Mouse (Mus musculus) MEL (cell line): ENCODE data around the gene Mre11a. TPM values are rescaled to one million over a fixed set of nuclear protein-coding genes. Genes with fewer than 3 reads are reported as not detected.

ENCODE experiments used
- DNase-seq: peaks from one replicate; pipeline ENCODE4 v3.0.0; 2011; ENCODE audit warnings: low read depth, low spot score
- H3K27ac ChIP-seq: 2 replicates; pipeline ENCODE4 v1.5.1; 2012; ENCODE audit warnings: low read depth, mild to moderate bottlenecking, control low read depth, low read length, moderate library complexity; ENCODE audit not compliant: control insufficient read depth
- H3K27me3 ChIP-seq, 2 experiments: fragments of 150-350 bp in 1 of 2; sonication (generic) in 1 of 2; 2 replicates each; pipeline ENCODE4 v1.6.1; 2012; ENCODE audit warnings: low read length in 2 of 2, mild to moderate bottlenecking in 2 of 2, improper control_type of control experiment in 1 of 2, moderate library complexity in 1 of 2; ENCODE audit not compliant: insufficient read depth in 2 of 2, control insufficient read depth in 1 of 2
- H3K36me3 ChIP-seq, 2 experiments: 2 replicates each; pipeline ENCODE4 v1.6.1; 2012 to 2014; ENCODE audit warnings: low read length in 2 of 2, improper control_type of control experiment in 1 of 2, inconsistent platforms in 1 of 2, mild to moderate bottlenecking in 1 of 2; ENCODE audit not compliant: insufficient read depth in 2 of 2, control insufficient read depth in 1 of 2
- H3K4me1 ChIP-seq, 2 experiments: fragments of 150-350 bp in 1 of 2; sonication (generic) in 1 of 2; 2 replicates each; pipeline ENCODE4 v1.6.1; 2012; ENCODE audit warnings: low read length in 2 of 2, improper control_type of control experiment in 1 of 2, mild to moderate bottlenecking in 1 of 2; ENCODE audit not compliant: insufficient read depth in 2 of 2, control insufficient read depth in 1 of 2
- H3K4me3 ChIP-seq, 2 experiments: fragments of 150-350 bp in 1 of 2; sonication (generic) in 1 of 2; 2 replicates each; pipeline ENCODE4 v1.5.1; 2012; ENCODE audit warnings: low read depth in 2 of 2, low read length in 2 of 2, mild to moderate bottlenecking in 2 of 2, moderate library complexity in 2 of 2, control low read depth in 1 of 2, improper control_type of control experiment in 1 of 2; ENCODE audit not compliant: control insufficient read depth in 1 of 2, insufficient read depth in 1 of 2
- H3K79me2 ChIP-seq: 2 replicates; pipeline ENCODE4 v1.6.1; 2012; ENCODE audit warnings: mild to moderate bottlenecking, low read length, moderate library complexity; ENCODE audit not compliant: control insufficient read depth, poor library complexity, insufficient read depth
- H3K9ac ChIP-seq: 2 replicates; pipeline ENCODE4 v1.6.1; 2012; ENCODE audit warnings: low read depth, mild to moderate bottlenecking, control low read depth, low read length, moderate library complexity; ENCODE audit not compliant: control insufficient read depth, poor library complexity, severe bottlenecking
- H3K9me3 ChIP-seq: fragments of 150-350 bp; sonication (generic); replicated peaks from 2 replicates; pipeline ENCODE4 v1.6.1; 2012; ENCODE audit warnings: mild to moderate bottlenecking, low read length, improper control_type of control experiment, moderate library complexity; ENCODE audit not compliant: insufficient read depth
- CHD1 ChIP-seq: IDR thresholded peaks from 2 replicates; pipeline ENCODE4 v1.6.1; 2012; ENCODE audit warnings: low read depth, mild to moderate bottlenecking, inconsistent platforms, low read length, improper control_type of control experiment
- CTCF ChIP-seq, 3 experiments: IDR thresholded peaks in 2 of 3; conservative IDR thresholded peaks in 1 of 3; 2 replicates each; pipeline ENCODE4 v1.5.1; 2011 to 2012; ENCODE audit warnings: low read length in 3 of 3, low read depth in 2 of 3, mild to moderate bottlenecking in 2 of 3, improper control_type of control experiment in 1 of 3, inconsistent platforms in 1 of 3, mixed read lengths in 1 of 3, moderate library complexity in 1 of 3; ENCODE audit not compliant: control insufficient read depth in 1 of 3, insufficient read depth in 1 of 3, poor library complexity in 1 of 3, severe bottlenecking in 1 of 3
- ELF1 ChIP-seq: IDR thresholded peaks from 2 replicates; pipeline ENCODE4 v1.6.1; 2014; ENCODE audit warnings: low read depth, mild to moderate bottlenecking, inconsistent platforms, low read length, improper control_type of control experiment, moderate library complexity
- ETS1 ChIP-seq: IDR thresholded peaks from 2 replicates; pipeline ENCODE4 v1.6.1; 2012; ENCODE audit warnings: low read depth, mild to moderate bottlenecking, inconsistent platforms, low read length, improper control_type of control experiment, moderate library complexity
- GATA1 ChIP-seq: IDR thresholded peaks from 2 replicates; pipeline ENCODE4 v1.6.1; 2011; ENCODE audit warnings: low read depth, low read length, improper control_type of control experiment
- HCFC1 ChIP-seq: IDR thresholded peaks from 2 replicates; pipeline ENCODE4 v1.6.1; 2012; ENCODE audit warnings: low read depth, mild to moderate bottlenecking, inconsistent platforms, low read length, improper control_type of control experiment, moderate library complexity
- KAT2A ChIP-seq: conservative IDR thresholded peaks from 2 replicates; pipeline ENCODE4 v1.6.1; 2012; ENCODE audit warnings: low read depth, low read length, improper control_type of control experiment, inconsistent platforms
- MAFK ChIP-seq: IDR thresholded peaks from 2 replicates; pipeline ENCODE4 v1.6.1; 2011; ENCODE audit warnings: low read depth, mild to moderate bottlenecking, low read length, improper control_type of control experiment, borderline replicate concordance
- MAX ChIP-seq: IDR thresholded peaks from 2 replicates; pipeline ENCODE4 v1.6.1; 2011; ENCODE audit warnings: low read length, improper control_type of control experiment
- MEF2A ChIP-seq: IDR thresholded peaks from 2 replicates; pipeline ENCODE4 v1.6.1; 2014; ENCODE audit warnings: low read depth, mild to moderate bottlenecking, inconsistent platforms, low read length, improper control_type of control experiment; ENCODE audit not compliant: poor library complexity, insufficient replicate concordance, severe bottlenecking; ENCODE audit errors: extremely low read depth
- MXI1 ChIP-seq: IDR thresholded peaks from 2 replicates; pipeline ENCODE4 v1.6.1; 2011; ENCODE audit warnings: mild to moderate bottlenecking, low read depth, low read length, improper control_type of control experiment
- MYB ChIP-seq: IDR thresholded peaks from 2 replicates; pipeline ENCODE4 v1.6.1; 2011; ENCODE audit warnings: mild to moderate bottlenecking, low read depth, low read length, improper control_type of control experiment
- MYC ChIP-seq: IDR thresholded peaks from 2 replicates; pipeline ENCODE4 v1.6.1; 2011; ENCODE audit warnings: low read depth, mild to moderate bottlenecking, low read length, improper control_type of control experiment, moderate library complexity
- NELFE ChIP-seq: IDR thresholded peaks from 2 replicates; pipeline ENCODE4 v1.6.1; 2011; ENCODE audit warnings: low read depth, low read length, improper control_type of control experiment
- NRF1 ChIP-seq: IDR thresholded peaks from 2 replicates; pipeline ENCODE4 v1.6.1; 2014; ENCODE audit warnings: low read depth, mild to moderate bottlenecking, inconsistent platforms, low read length, improper control_type of control experiment, moderate library complexity; ENCODE audit not compliant: poor library complexity, insufficient read depth, severe bottlenecking
- POLR2AphosphoS2 ChIP-seq: IDR thresholded peaks from 2 replicates; pipeline ENCODE4 v1.6.1; 2011; ENCODE audit warnings: low read length, improper control_type of control experiment
- RAD21 ChIP-seq: IDR thresholded peaks from 2 replicates; pipeline ENCODE4 v1.6.1; 2011; ENCODE audit warnings: mild to moderate bottlenecking, low read depth, low read length, improper control_type of control experiment
- RCOR1 ChIP-seq: IDR thresholded peaks from 2 replicates; pipeline ENCODE4 v1.6.1; 2012; ENCODE audit warnings: low read depth, mild to moderate bottlenecking, inconsistent platforms, low read length, improper control_type of control experiment
- SIN3A ChIP-seq: IDR thresholded peaks from 2 replicates; pipeline ENCODE4 v1.6.1; 2012; ENCODE audit warnings: low read length, improper control_type of control experiment, inconsistent platforms
- TCF12 ChIP-seq: IDR thresholded peaks from 2 replicates; pipeline ENCODE4 v1.6.1; 2014; ENCODE audit warnings: low read depth, mild to moderate bottlenecking, inconsistent platforms, low read length, improper control_type of control experiment, moderate library complexity
- UBTF ChIP-seq: IDR thresholded peaks from 2 replicates; pipeline ENCODE4 v1.6.1; 2012; ENCODE audit warnings: low read depth, mild to moderate bottlenecking, inconsistent platforms, low read length, improper control_type of control experiment, moderate library complexity, borderline replicate concordance; ENCODE audit not compliant: insufficient read depth
- USF1 ChIP-seq: IDR thresholded peaks from 2 replicates; pipeline ENCODE4 v1.6.1; 2014; ENCODE audit warnings: low read depth, mild to moderate bottlenecking, inconsistent platforms, low read length, improper control_type of control experiment, moderate library complexity
- ZC3H11A ChIP-seq: IDR thresholded peaks from 2 replicates; pipeline ENCODE4 v1.6.1; 2012; ENCODE audit warnings: low read depth, mild to moderate bottlenecking, inconsistent platforms, low read length, improper control_type of control experiment
- ZKSCAN1 ChIP-seq: IDR thresholded peaks from 2 replicates; pipeline ENCODE4 v1.6.1; 2012; ENCODE audit warnings: low read depth, mild to moderate bottlenecking, inconsistent platforms, low read length, improper control_type of control experiment, moderate library complexity
- ZMIZ1 ChIP-seq: IDR thresholded peaks from 2 replicates; pipeline ENCODE4 v1.6.1; 2012; ENCODE audit warnings: low read depth, mild to moderate bottlenecking, inconsistent platforms, low read length, improper control_type of control experiment, moderate library complexity
- ZNF384 ChIP-seq: IDR thresholded peaks from 2 replicates; pipeline ENCODE4 v1.6.1; 2012; ENCODE audit warnings: low read depth, mild to moderate bottlenecking, inconsistent platforms, low read length, improper control_type of control experiment
- polyA plus RNA-seq, 2 experiments: library from polyadenylated mRNA; stranded (reverse) in 1 of 2; unstranded in 1 of 2; fragments of >175 nt in 1 of 2; fragments of >200 nt in 1 of 2; gene quantifications; 2 replicates each; pipeline versions ENCODE4 v1.2.1 to v1.2.4; 2012; ENCODE audit warnings: low replicate concordance in 2 of 2, low read depth in 1 of 2; ENCODE audit not compliant: insufficient read length in 2 of 2, insufficient read depth in 1 of 2, missing spikeins in 1 of 2
- total RNA-seq: library from RNA; depleted of rRNA; stranded (reverse); fragments of 300-350 nt; gene quantifications from 2 replicates; pipeline ENCODE4 v1.2.3, GENCODE M21; 2012

Mre11a gene
- total and polyA plus RNA-seq, 3 experiments = 88.1 to 288 (median 113) TPM

GRCm38 (mm10) chr9:14740151-14740924 lies 44.1 kb upstream of the Mre11a start, which contains the start of gene Piwil4 (continued):
- TF ChIP-seq MXI1 = peak; percentile 82
- TF ChIP-seq MYC = peak; percentile 81
- TF ChIP-seq TCF12 = peak; percentile 6; the same call in 1 of the 2 replicates
- no peak for TF ChIP-seq CTCF (IDR thresholded peaks at IDR 0.05 in 2 of 3, conservative IDR thresholded peaks at IDR 0.05 in 1 of 3; ENCODE audit: control insufficient read depth in 1 of 3, insufficient read depth in 1 of 3, low read depth in 2 of 3, low read length in 3 of 3, poor library complexity in 1 of 3, severe bottlenecking in 1 of 3)
- no peak for TF ChIP-seq ZC3H11A
- TF ChIP-seq, all 39 proteins: peak for 16

- Histone ChIP-seq H3K4me1 (peaks cover 0 to 7% of the 10 kb centered on the region in 2 experiments; a peak in 2 of 4 replicates), H3K9ac (peak overlapping the region; percentile 70)
- TF ChIP-seq HCFC1 (no peak), USF1 (no peak), ZNF384 (no peak)
- TF ChIP-seq, all 39 proteins: peak for 0
- Histone ChIP-seq H3K27ac (no peak overlapping the region), H3K27me3 (peaks cover 0 to 3% of the 10 kb centered on the region in 2 experiments; a peak in 3 of 4 replicates), H3K4me3 (peak overlapping the region; percentile 59 to 80), H3K36me3 (no peaks in the 10 kb centered on the region), H3K79me2 (no peaks in the 10 kb centered on the region; the same call in 1 of the 2 replicates), H3K9me3 (no peaks in the 10 kb centered on the region)
- no peak for DNase-seq
These were observed 33.5 kb upstream of the Mre11a start for GRCm38 (mm10) chr9:14750901-14751502.

- H3K9me3 ChIP-seq = no peaks in the 10 kb centered on the region
- H3K27ac ChIP-seq = no peak overlapping the region
- peaks cover 0 to 3% of the 10 kb centered on the region in 2 experiments; a peak in 3 of 4 replicates for H3K27me3 ChIP-seq
- peaks cover 0 to 7% of the 10 kb centered on the region in 2 experiments; a peak in 2 of 4 replicates for H3K4me1 ChIP-seq
- H3K4me3 ChIP-seq = peak overlapping the region; percentile 59 to 80
- no peaks in the 10 kb centered on the region for H3K36me3 ChIP-seq
- DNase-seq = peak; percentile 72
- peak overlapping the region; percentile 70 for H3K9ac ChIP-seq
- no peaks in the 10 kb centered on the region; the same call in 1 of the 2 replicates for H3K79me2 ChIP-seq
- TF ChIP-seq MAFK (no peak), KAT2A (no peak), TCF12 (no peak), ELF1 (no peak), POLR2AphosphoS2 (no peak), MYC (0 out of 2 replicates have a peak, but pooled peaks have one; percentile 39), MYB (no peak), MAX (0 out of 2 replicates have a peak, but pooled peaks have one; percentile 24), ZC3H11A (no peak), ZMIZ1 (no peak), SIN3A (no peak), ZKSCAN1 (no peak), GATA1 (no peak), RCOR1 (no peak), ETS1 (no peak), MEF2A (no peak), RAD21 (no peak), NELFE (0 out of 2 replicates have a peak, but pooled peaks have one; percentile 5), NRF1 (no peak), UBTF (0 out of 2 replicates have a peak, but pooled peaks have one; percentile 14), CHD1 (no peak)
These were observed 32.9 kb upstream of the Mre11a start for GRCm38 (mm10) chr9:14751503-14752000.
